Mouse (Mus musculus) hindbrain, postnatal 0 days (tissue): Measurements from ENCODE around the gene Ppp1r13l. TPM values are rescaled to one million over a fixed set of nuclear protein-coding genes. Genes with fewer than 3 reads are reported as not detected.

ENCODE experiments used
- ATAC-seq: fragments of 200-750 bp; cut with Nextera tagmentation; 2 replicates; pipeline ENCODE4 v1.8.0; 2017; ENCODE audit warnings: mild to moderate bottlenecking, moderate TSS enrichment, moderate library complexity
- DNase-seq: peaks from one replicate; pipeline ENCODE4 v3.0.0-alpha.2; 2015; ENCODE audit warnings: low spot score
- H3K27ac ChIP-seq: fragments of 300-500 bp; sonication (generic); 2 replicates; pipeline ENCODE4 v1.5.1; 2014; ENCODE audit warnings: mild to moderate bottlenecking
- H3K27me3 ChIP-seq: fragments of 300-500 bp; sonication (generic); 2 replicates; pipeline ENCODE4 v1.6.1; 2014; ENCODE audit warnings: low read length, mixed read lengths; ENCODE audit not compliant: insufficient read depth
- H3K36me3 ChIP-seq: fragments of 300-500 bp; sonication (generic); 2 replicates; pipeline ENCODE4 v1.6.1; 2014; ENCODE audit warnings: low read length, mixed read lengths; ENCODE audit not compliant: insufficient read depth
- H3K4me1 ChIP-seq: fragments of 300-500 bp; sonication (generic); 2 replicates; pipeline ENCODE4 v1.6.1; 2014; ENCODE audit warnings: antibody characterized with exemption, low read length, mixed read lengths; ENCODE audit not compliant: insufficient read depth
- H3K4me2 ChIP-seq: fragments of 300-500 bp; sonication (generic); 2 replicates; pipeline ENCODE4 v1.6.1; 2014; ENCODE audit warnings: low read depth, mild to moderate bottlenecking, low read length, moderate library complexity, mixed read lengths
- H3K4me3 ChIP-seq: fragments of 300-500 bp; sonication (generic); 2 replicates; pipeline ENCODE4 v1.5.1; 2014; ENCODE audit warnings: low read length
- H3K9ac ChIP-seq: fragments of 300-500 bp; sonication (generic); replicated peaks from 2 replicates; pipeline ENCODE4 v1.6.1; 2014; ENCODE audit warnings: mild to moderate bottlenecking, low read length, moderate library complexity, mixed read lengths
- H3K9me3 ChIP-seq: fragments of 300-500 bp; sonication (generic); 2 replicates; pipeline ENCODE4 v1.6.1; 2016; ENCODE audit warnings: low read length, mixed read lengths
- CTCF ChIP-seq: IDR thresholded peaks from 2 replicates; pipeline ENCODE4 v1.5.1; 2016; ENCODE audit warnings: antibody characterized with exemption, control low read depth, low read depth
- WGBS: fragments of 180-500 bp; shearing (Covaris S2); extraction: QIAGEN DNeasy Blood & Tissue Kit; methylation state at CpG from one replicate; pipeline ENCODE4 v1.1.7; 2014; 5-methylcytosine and 5-hydroxymethylcytosine counted together
- polyA plus RNA-seq: library from polyadenylated mRNA; unstranded; fragments of >200 nt; fragmentation: Nextera tagmentation; extraction: Ambion mirVana; gene quantifications from 2 replicates; pipeline ENCODE4 v1.2.1, GENCODE M21; 2015
- total RNA-seq: library from RNA; depleted of rRNA; stranded (reverse); fragments of >200 nt; gene quantifications from 2 replicates; pipeline ENCODE4 v1.2.3, GENCODE M21; 2014

The Ppp1r13l gene
- total and polyA plus RNA-seq, 2 experiments from 2014 or later, result 0.68 to 1.2 TPM

DNA sequence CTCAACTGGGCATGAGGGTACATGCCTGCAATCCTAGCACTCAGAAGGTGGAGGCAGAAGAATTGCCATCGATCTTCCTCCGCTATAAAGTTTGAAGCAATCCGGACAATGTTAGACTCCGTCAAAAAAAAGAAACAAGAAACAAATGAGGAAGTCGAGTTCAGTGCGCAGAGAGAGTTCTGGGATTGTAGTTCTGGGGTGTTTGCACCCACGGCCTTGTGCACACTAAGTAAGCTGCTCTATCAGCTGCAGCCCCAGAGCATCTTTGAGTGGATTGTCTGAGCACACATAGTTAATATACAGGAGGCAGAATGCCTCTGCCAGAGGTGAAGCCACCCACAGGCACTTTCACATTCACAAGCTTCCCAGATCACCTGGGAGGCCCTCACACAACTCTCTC, 40.9 kb upstream of the Ppp1r13l start:
- H3K36me3 ChIP-seq, result no peaks in the 10 kb centered on the region
- no peaks in the 10 kb centered on the region for H3K27me3 ChIP-seq
- TF ChIP-seq CTCF, result no peak
- no peaks in the 10 kb centered on the region for H3K9me3 ChIP-seq
- H3K4me1 ChIP-seq, result no peaks in the 10 kb centered on the region; the same call in 1 of the 2 replicates
- H3K27ac ChIP-seq, result no peak overlapping the region
- H3K4me3 ChIP-seq, result no peak overlapping the region
- no peak overlapping the region for H3K9ac ChIP-seq
- 81% methylated on average over 7 of the region's 7 CpGs for WGBS
- ATAC-seq (no peak), DNase-seq (no peak)
- no peak overlapping the region for H3K4me2 ChIP-seq

DNA sequence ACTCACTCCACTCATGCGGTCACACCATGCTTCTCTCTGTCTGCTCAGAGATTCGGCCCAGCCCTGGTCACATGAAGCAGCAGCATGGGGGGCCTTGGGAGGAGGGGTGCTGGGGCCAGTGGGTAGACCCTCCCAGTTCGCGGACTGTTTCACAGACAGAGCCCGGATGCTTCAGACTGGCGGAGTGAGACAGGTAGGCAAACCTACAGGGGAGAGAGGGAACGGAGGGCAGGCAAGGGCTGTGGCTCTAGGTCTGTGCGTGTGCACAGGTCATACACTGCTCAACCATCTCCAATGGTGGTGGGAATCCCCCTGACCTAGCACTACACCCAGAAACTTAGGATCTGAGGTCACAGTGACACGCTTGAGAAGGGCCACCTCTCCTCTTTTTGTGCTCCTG, 40.1 kb upstream of the Ppp1r13l start:
- Histone ChIP-seq H3K9ac (peak overlapping the region; percentile 43), H3K27me3 (no peaks in the 10 kb centered on the region), H3K9me3 (no peaks in the 10 kb centered on the region), H3K36me3 (no peaks in the 10 kb centered on the region), H3K27ac (peak overlapping the region; percentile 37; the same call in 1 of the 2 replicates), H3K4me2 (peak overlapping the region; percentile 69), H3K4me1 (no peaks in the 10 kb centered on the region; the same call in 1 of the 2 replicates), H3K4me3 (peak overlapping the region; percentile 45)
- 14% methylated on average over 9 of the region's 9 CpGs for WGBS
- no peak for DNase-seq
- peak; percentile 67 for ATAC-seq
- TF ChIP-seq CTCF, result no peak

GRCm38 (mm10) chr7:19319906-19320305, 39.6 kb upstream of the Ppp1r13l start:
- WGBS, result under 1% methylated on average over 37 of the region's 41 CpGs
- TF ChIP-seq CTCF, result peak; percentile 38

DNA sequence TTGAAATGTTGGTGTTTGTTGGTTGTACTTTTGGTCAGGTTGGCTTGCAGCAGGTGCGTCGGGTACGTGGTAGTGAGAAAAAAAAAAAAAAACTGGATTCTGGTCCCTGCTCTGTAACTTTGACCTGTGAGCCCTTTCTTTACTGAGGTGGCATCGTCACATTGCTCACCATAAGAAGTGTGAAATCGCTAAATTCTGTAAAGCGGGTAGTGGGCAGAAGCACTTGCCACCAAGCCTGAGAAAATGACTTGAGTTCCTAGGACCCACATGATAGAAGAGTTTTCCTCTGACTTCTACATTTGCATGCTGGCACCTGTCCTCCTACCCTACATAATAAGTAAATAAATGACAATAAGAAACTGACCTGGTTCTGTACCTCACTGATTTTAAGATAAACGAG, 38.9 kb upstream of the Ppp1r13l start:
- H3K9me3 ChIP-seq, result no peaks in the 10 kb centered on the region
- ATAC-seq (no peak), DNase-seq (no peak)
- no peaks in the 10 kb centered on the region for H3K36me3 ChIP-seq
- WGBS, result 43% methylated on average over 7 of the region's 7 CpGs
- TF ChIP-seq CTCF, result no peak
- no peak overlapping the region for H3K27ac ChIP-seq
- no peaks in the 10 kb centered on the region for H3K27me3 ChIP-seq
- no peaks in the 10 kb centered on the region; the same call in 1 of the 2 replicates for H3K4me1 ChIP-seq
- H3K4me3 ChIP-seq, result peak overlapping the region; percentile 45
- H3K4me2 ChIP-seq, result peak overlapping the region; percentile 69
- peak overlapping the region; percentile 43; the same call in 1 of the 2 replicates for H3K9ac ChIP-seq

More at GRCm38 (mm10) chr7:19319906-19320305, 39.6 kb upstream of the Ppp1r13l start:
- peak; percentile 99 for DNase-seq
- Histone ChIP-seq H3K4me2 (peak overlapping the region; percentile 69), H3K9me3 (no peaks in the 10 kb centered on the region), H3K4me3 (peak overlapping the region; percentile 45), H3K4me1 (no peaks in the 10 kb centered on the region; the same call in 1 of the 2 replicates), H3K36me3 (no peaks in the 10 kb centered on the region), H3K27ac (peak overlapping the region; percentile 48), H3K9ac (peak overlapping the region; percentile 43), H3K27me3 (no peaks in the 10 kb centered on the region)
- ATAC-seq, result peak; percentile 96

DNA sequence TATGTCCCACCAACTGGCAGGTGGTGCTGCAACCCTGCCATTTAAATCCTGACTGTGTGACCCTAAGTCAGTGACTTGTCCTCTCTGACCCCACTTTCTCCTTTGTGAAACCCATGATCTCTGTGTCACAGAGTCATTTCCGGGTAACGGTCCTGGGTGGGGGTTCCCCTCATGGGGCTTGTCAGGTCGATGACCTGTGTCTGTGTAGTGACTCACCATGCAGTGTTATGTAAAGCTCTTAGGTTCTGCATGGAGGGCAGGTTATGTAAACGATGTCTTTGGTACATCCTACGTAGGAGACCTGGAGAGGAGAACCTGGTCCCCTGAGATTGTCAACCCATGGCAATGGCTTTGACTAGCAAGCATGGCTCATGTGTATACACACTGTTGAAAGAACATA, 38.1 kb upstream of the Ppp1r13l start:
- H3K4me3 ChIP-seq, result no peak overlapping the region
- no peak overlapping the region for H3K9ac ChIP-seq
- no peak for DNase-seq
- H3K36me3 ChIP-seq, result no peaks in the 10 kb centered on the region
- H3K4me2 ChIP-seq, result no peak overlapping the region
- no peaks in the 10 kb centered on the region for H3K9me3 ChIP-seq
- no peak for ATAC-seq
- no peak for TF ChIP-seq CTCF
- WGBS, result 65% methylated on average over 5 of the region's 5 CpGs
- peaks cover 2% of the 10 kb centered on the region; the same call in 1 of the 2 replicates for H3K4me1 ChIP-seq
- H3K27ac ChIP-seq, result no peak overlapping the region
- no peaks in the 10 kb centered on the region for H3K27me3 ChIP-seq

DNA sequence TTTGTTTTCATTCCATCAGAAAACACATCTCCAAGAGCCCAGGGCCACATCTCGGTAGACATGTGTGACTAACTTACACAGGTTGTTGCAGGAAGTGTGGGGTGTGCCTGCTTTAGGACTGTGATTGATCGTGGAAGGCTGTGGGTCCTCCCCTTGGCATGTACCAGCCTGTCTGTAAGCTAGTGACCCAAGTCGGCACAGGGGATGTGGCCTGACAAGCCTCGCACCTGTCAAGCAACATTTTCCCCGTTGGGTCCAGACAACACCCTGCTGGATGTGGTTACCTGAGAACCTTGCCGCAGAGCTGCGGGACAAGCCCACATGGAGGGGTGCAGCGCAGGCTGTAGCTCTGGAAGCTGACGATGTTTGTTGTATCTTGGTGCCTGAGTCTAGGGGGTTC, 37.1 kb upstream of the Ppp1r13l start:
- H3K27me3 ChIP-seq, result no peaks in the 10 kb centered on the region
- no peak overlapping the region for H3K4me3 ChIP-seq
- H3K27ac ChIP-seq, result no peak overlapping the region
- H3K36me3 ChIP-seq, result no peaks in the 10 kb centered on the region
- no peak for ATAC-seq
- DNase-seq, result no peak
- H3K9ac ChIP-seq, result no peak overlapping the region
- H3K4me2 ChIP-seq, result no peak overlapping the region
- 62% methylated on average over 9 of the region's 9 CpGs for WGBS
- H3K9me3 ChIP-seq, result no peaks in the 10 kb centered on the region
- no peak for TF ChIP-seq CTCF
- H3K4me1 ChIP-seq, result peaks cover 10% of the 10 kb centered on the region; the same call in 1 of the 2 replicates

DNA sequence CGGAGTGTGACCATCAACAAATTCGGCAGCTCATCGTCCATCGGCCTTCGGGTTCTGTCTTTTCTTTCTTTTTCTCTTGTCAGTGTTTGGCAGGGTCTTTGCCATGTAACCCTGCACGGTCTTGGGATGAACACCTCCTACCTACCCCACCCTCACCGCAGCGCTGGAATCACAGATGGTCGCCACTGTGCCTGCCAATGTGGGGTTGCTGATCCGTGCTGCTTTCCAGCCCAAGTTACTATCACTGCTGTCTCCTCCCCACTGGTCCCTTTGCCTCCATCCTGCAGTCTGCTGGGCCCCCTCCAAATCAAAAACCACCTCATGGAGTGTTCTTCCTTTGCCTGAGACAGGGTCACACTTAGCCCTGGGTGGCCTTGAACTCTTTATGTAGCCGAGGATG, 35.3 kb upstream of the Ppp1r13l start:
- H3K27me3 ChIP-seq, result no peaks in the 10 kb centered on the region
- no peak overlapping the region for H3K27ac ChIP-seq
- no peak for TF ChIP-seq CTCF
- no peak overlapping the region for H3K4me3 ChIP-seq
- H3K4me2 ChIP-seq, result no peak overlapping the region
- no peaks in the 10 kb centered on the region for H3K36me3 ChIP-seq
- H3K4me1 ChIP-seq, result peaks cover 13% of the 10 kb centered on the region; the same call in 1 of the 2 replicates
- 72% methylated on average over 11 of the region's 11 CpGs for WGBS
- ATAC-seq, result no peak
- no peak for DNase-seq
- H3K9me3 ChIP-seq, result no peaks in the 10 kb centered on the region
- no peak overlapping the region for H3K9ac ChIP-seq
